Mouse (Mus musculus) limb, embryonic 13.5 days (tissue): ENCODE data around the gene Tbck. TPM values are rescaled to one million over a fixed set of nuclear protein-coding genes. Genes with fewer than 3 reads are reported as not detected.
A peak's percentile ranks its signal among the peaks of the same experiment; 100 is the strongest.

Experiments used
- ATAC-seq: fragments of 200-750 bp; cut with Nextera tagmentation; 2 replicates; pipeline ENCODE4 v1.8.0; 2017; ENCODE audit warnings: low read depth, moderate number of reproducible peaks, moderate TSS enrichment; ENCODE audit not compliant: low FRiP score
- H3K27ac ChIP-seq: fragments of 300-500 bp; sonication (generic); 2 replicates; pipeline ENCODE4 v1.5.1; 2015; ENCODE audit warnings: inconsistent platforms, mild to moderate bottlenecking, moderate library complexity
- H3K27me3 ChIP-seq: fragments of 300-500 bp; sonication (generic); 2 replicates; pipeline ENCODE4 v1.6.1; 2015; ENCODE audit warnings: mild to moderate bottlenecking, inconsistent platforms
- H3K36me3 ChIP-seq: fragments of 300-500 bp; sonication (generic); 2 replicates; pipeline ENCODE4 v1.6.1; 2015; ENCODE audit warnings: inconsistent platforms, mild to moderate bottlenecking, moderate library complexity
- H3K4me1 ChIP-seq: fragments of 300-500 bp; sonication (generic); 2 replicates; pipeline ENCODE4 v1.6.1; 2015; ENCODE audit warnings: inconsistent platforms
- H3K4me2 ChIP-seq: fragments of 300-500 bp; sonication (generic); replicated peaks from 2 replicates; pipeline ENCODE4 v1.6.1; 2015; ENCODE audit warnings: inconsistent platforms, mild to moderate bottlenecking, moderate library complexity
- H3K4me3 ChIP-seq: fragments of 300-500 bp; sonication (generic); 2 replicates; pipeline ENCODE4 v1.5.1; 2015; ENCODE audit warnings: moderate library complexity, mild to moderate bottlenecking, inconsistent platforms
- H3K9ac ChIP-seq: fragments of 300-500 bp; sonication (generic); 2 replicates; pipeline ENCODE4 v1.6.1; 2015; ENCODE audit warnings: mild to moderate bottlenecking, inconsistent platforms
- H3K9me3 ChIP-seq: fragments of 300-500 bp; sonication (generic); 2 replicates; pipeline ENCODE4 v1.6.1; 2016; ENCODE audit warnings: inconsistent platforms
- WGBS: fragments of 180-500 bp; shearing (Covaris S2); methylation state at CpG from one replicate; pipeline ENCODE4 v1.1.7; 2015; 5-methylcytosine and 5-hydroxymethylcytosine counted together
- polyA plus RNA-seq: library from polyadenylated mRNA; unstranded; fragments of >200 nt; fragmentation: Nextera tagmentation; extraction: Ambion mirVana; gene quantifications from 2 replicates; pipeline ENCODE4 v1.2.1, GENCODE M21; 2015

The Tbck gene
- polyA plus RNA-seq, 1 experiment from 2014 or later = 30.9 TPM

DNA sequence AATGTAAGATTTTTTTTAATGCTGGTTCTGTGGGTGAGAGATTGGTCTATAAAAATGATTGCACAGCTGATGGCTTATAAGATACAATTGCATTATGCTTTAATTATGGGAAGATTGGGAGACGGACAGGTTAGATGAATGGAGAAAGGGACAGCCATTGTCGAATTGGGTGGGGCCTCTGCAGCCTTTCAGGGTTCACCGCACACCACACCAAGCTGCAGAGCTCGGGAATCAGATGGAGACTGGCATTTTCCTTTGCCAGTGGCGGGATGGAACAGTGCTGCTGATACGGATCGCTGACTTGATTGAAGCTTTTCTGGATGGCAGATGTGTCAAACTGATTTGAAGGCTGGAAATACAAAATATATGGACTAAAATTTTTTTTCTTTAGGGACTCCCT, 88.1 kb downstream of the Tbck start:
- no peaks in the 10 kb centered on the region for H3K4me1 ChIP-seq
- H3K4me2 ChIP-seq = no peak overlapping the region
- WGBS = 88% methylated on average over 7 of the region's 7 CpGs
- no peak overlapping the region for H3K27ac ChIP-seq
- H3K4me3 ChIP-seq = no peak overlapping the region
- H3K9me3 ChIP-seq = no peaks in the 10 kb centered on the region
- H3K36me3 ChIP-seq = peaks cover 11% of the 10 kb centered on the region
- ATAC-seq = no peak
- no peak overlapping the region for H3K9ac ChIP-seq
- no peaks in the 10 kb centered on the region for H3K27me3 ChIP-seq

DNA sequence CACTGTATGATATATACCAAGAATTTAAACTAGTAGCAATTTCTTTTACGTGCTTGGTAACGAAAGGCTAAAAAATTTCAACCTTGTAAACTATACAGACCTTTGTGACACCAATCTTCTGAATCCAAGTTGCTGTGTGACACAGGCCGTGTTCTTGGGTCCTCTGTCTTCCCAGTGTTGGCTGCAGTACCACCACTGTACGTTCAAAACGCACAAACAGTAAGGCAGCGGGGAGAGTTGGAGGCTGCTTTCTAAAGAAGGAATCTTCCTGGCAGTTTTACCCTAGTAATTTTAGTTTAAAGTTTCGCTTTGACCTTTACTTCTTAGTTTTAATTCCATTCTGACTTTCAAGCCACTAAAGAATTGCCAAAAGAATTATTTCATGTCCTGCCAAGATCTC, 92.7 kb downstream of the Tbck start:
- Histone ChIP-seq H3K4me1 (no peaks in the 10 kb centered on the region), H3K4me2 (no peak overlapping the region), H3K36me3 (peaks cover 7% of the 10 kb centered on the region), H3K9ac (no peak overlapping the region), H3K27me3 (no peaks in the 10 kb centered on the region), H3K4me3 (no peak overlapping the region), H3K9me3 (no peaks in the 10 kb centered on the region), H3K27ac (no peak overlapping the region)
- 89% methylated on average over 7 of the region's 7 CpGs for WGBS
- no peak for ATAC-seq

DNA sequence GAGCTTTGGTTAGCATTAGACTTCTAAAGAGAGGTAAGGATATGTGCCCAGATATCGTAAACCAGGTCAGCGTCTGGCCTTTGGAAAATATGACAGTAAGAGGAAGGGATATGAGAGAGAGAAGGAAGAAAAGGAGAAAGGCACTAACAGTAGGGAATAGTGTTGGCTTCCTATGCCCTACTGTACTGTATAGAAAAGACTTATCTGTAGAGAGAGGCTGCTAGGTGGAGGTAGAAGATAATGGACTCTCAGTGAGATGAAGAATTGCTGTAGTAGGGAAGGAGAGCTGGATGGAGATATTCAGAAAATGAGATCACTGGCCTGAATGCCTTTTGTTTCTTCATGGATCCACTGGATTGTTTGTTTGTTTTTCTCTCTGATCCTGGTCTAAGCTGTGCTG, 97.2 kb downstream of the Tbck start:
- no peak overlapping the region for H3K4me3 ChIP-seq
- ATAC-seq = no peak
- 84% methylated on average over 2 of the region's 2 CpGs for WGBS
- no peak overlapping the region for H3K9ac ChIP-seq
- H3K4me1 ChIP-seq = no peaks in the 10 kb centered on the region
- peaks cover 7% of the 10 kb centered on the region for H3K36me3 ChIP-seq
- no peaks in the 10 kb centered on the region for H3K27me3 ChIP-seq
- H3K4me2 ChIP-seq = no peak overlapping the region
- no peaks in the 10 kb centered on the region for H3K9me3 ChIP-seq
- H3K27ac ChIP-seq = no peak overlapping the region

DNA sequence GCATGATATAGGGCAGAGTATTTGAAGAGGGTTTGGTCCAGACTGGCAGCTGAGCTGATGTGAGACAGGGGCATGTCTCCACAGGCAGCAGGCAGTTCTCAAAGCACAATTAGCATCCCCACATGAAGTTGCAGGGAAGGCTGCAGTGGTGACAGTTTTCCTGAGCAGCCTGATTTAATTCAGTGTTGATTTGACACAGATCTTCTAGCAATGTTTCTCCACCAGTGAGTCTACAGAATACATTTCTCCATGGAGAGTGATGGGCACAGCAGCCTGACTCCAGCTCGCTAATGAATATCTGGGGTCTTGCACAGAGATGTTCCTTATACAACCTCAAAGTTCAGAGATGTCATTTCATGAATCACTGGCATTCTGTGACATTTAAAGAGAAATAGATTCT, 99.1 kb downstream of the Tbck start:
- Histone ChIP-seq H3K4me3 (no peak overlapping the region), H3K27me3 (no peaks in the 10 kb centered on the region), H3K4me1 (no peaks in the 10 kb centered on the region), H3K27ac (no peak overlapping the region), H3K9ac (no peak overlapping the region), H3K36me3 (peaks cover 10% of the 10 kb centered on the region), H3K4me2 (no peak overlapping the region), H3K9me3 (no peaks in the 10 kb centered on the region)
- ATAC-seq = no peak
- WGBS = 98% methylated on average over 1 of the region's 1 CpGs

DNA sequence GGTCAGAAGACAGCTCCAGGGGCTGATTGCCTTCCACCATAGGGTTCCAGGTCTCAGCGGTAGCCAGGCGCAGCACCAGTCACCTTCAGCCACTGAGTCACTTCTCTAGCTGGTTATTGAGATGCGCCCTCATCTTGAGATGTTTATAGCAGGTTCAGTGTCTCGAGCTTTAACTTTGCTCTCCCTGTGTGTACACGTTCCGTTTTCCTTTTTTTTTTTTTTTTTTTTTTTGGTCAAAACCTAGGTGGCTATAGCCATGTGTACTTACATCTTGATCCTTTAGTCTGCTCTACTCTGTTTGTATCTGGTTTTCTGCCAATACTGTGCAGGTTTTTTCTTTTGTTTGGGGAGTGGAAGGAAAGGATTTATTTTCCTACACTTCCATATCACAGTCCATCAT, 100.8 kb downstream of the Tbck start:
- no peaks in the 10 kb centered on the region for H3K9me3 ChIP-seq
- H3K27ac ChIP-seq = no peak overlapping the region
- no peak overlapping the region for H3K4me3 ChIP-seq
- WGBS = 88% methylated on average over 6 of the region's 6 CpGs
- H3K36me3 ChIP-seq = peaks cover 10% of the 10 kb centered on the region
- H3K9ac ChIP-seq = no peak overlapping the region
- no peaks in the 10 kb centered on the region for H3K4me1 ChIP-seq
- no peak for ATAC-seq
- H3K27me3 ChIP-seq = no peaks in the 10 kb centered on the region
- H3K4me2 ChIP-seq = no peak overlapping the region

DNA sequence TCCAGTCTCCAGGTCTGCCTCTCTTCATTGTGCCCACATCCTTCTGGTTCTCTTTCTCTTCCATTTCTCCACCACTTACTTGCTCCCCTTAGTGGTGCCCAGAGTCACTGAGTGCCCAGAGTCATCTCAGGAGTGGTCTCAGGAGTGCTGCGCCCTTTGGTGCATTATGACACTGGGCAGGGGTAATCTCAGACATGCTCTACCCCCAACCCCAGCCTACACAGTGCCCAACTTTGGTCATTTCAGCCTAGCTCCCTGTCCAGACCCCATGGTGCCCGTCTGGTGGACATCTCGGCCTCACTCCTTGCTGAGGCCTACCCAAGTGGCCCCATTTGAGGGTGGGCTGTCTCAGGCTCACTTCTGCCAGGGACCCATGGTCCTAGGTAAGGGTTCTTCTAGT, 102.7 kb downstream of the Tbck start:
- H3K9me3 ChIP-seq = no peaks in the 10 kb centered on the region
- ATAC-seq = no peak
- no peak overlapping the region for H3K9ac ChIP-seq
- no peak overlapping the region for H3K4me2 ChIP-seq
- H3K36me3 ChIP-seq = peaks cover 10% of the 10 kb centered on the region; the same call in 1 of the 2 replicates
- no peaks in the 10 kb centered on the region for H3K27me3 ChIP-seq
- H3K27ac ChIP-seq = no peak overlapping the region
- no peak overlapping the region for H3K4me3 ChIP-seq
- no peaks in the 10 kb centered on the region for H3K4me1 ChIP-seq
- WGBS = 88% methylated on average over 3 of the region's 3 CpGs

DNA sequence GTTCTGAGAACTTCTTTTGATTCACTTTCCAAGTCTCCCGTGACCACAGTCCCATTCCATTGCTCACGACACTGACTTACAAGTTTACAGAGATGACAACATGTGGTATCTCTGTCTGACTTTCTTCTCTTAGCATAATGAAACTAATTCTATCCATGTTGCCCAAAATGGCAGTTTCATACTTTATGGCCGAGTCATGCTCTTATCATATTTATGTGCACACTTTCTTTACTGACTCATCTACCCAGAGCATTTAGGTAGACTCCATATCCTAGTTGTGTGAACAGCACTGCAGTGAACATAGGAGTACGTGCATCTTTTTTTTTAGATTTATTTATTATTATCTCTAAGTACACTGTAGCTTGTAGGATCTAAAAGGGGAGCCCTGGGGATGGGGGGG, 103.8 kb downstream of the Tbck start:
- Histone ChIP-seq H3K9ac (no peak overlapping the region), H3K4me1 (no peaks in the 10 kb centered on the region), H3K4me2 (no peak overlapping the region), H3K9me3 (no peaks in the 10 kb centered on the region), H3K27me3 (no peaks in the 10 kb centered on the region), H3K36me3 (peaks cover 10% of the 10 kb centered on the region; the same call in 1 of the 2 replicates), H3K27ac (no peak overlapping the region), H3K4me3 (no peak overlapping the region)
- no peak for ATAC-seq
- WGBS = 93% methylated on average over 4 of the region's 4 CpGs

DNA sequence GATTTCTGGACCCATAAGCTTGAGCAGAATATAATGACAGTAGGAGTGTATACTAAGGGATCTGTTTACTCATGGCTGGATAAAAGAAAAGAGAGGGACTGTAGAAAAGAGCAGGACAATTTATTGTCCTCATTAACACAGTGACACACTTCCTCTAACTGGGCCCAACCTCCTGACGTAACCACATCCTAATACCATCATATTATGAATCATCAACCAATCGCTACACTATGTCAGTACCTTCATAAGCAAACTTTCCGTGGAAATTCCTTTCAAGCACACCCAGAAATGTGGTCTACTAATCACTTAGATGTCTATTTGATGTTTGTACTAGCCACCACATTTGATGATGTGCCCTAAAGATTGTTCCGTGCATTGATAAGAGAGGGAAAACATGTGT, 107.2 kb downstream of the Tbck start:
- Histone ChIP-seq H3K9ac (no peak overlapping the region), H3K9me3 (no peaks in the 10 kb centered on the region), H3K27me3 (no peaks in the 10 kb centered on the region), H3K4me2 (no peak overlapping the region), H3K27ac (no peak overlapping the region), H3K36me3 (peaks cover 16% of the 10 kb centered on the region), H3K4me1 (no peaks in the 10 kb centered on the region), H3K4me3 (no peak overlapping the region)
- no peak for ATAC-seq
- 87% methylated on average over 4 of the region's 4 CpGs for WGBS

DNA sequence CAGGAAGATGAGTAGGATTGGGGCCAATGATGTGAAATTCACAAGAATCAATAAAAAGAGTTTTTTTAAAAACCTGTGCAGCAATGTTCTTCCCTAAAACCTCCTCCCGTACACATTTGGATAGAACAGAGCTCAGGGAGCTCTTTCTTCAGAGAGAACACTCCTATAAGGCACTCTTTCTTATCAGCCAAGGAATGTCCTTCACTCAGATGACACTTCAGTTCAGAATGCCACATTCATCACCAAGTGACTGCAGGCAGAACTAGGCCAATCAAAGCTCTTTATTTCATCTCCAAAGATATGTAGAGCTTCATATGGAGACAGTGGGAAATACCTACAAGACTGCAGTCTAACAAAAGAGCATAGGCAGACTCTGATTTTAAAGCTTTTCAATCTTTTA, 116.3 kb downstream of the Tbck start:
- Histone ChIP-seq H3K4me2 (no peak overlapping the region), H3K4me3 (no peak overlapping the region), H3K9me3 (no peaks in the 10 kb centered on the region), H3K27me3 (no peaks in the 10 kb centered on the region), H3K4me1 (no peaks in the 10 kb centered on the region), H3K27ac (no peak overlapping the region), H3K36me3 (peaks cover 43% of the 10 kb centered on the region), H3K9ac (no peak overlapping the region)
- WGBS = 78% methylated on average over 1 of the region's 1 CpGs
- no peak for ATAC-seq

DNA sequence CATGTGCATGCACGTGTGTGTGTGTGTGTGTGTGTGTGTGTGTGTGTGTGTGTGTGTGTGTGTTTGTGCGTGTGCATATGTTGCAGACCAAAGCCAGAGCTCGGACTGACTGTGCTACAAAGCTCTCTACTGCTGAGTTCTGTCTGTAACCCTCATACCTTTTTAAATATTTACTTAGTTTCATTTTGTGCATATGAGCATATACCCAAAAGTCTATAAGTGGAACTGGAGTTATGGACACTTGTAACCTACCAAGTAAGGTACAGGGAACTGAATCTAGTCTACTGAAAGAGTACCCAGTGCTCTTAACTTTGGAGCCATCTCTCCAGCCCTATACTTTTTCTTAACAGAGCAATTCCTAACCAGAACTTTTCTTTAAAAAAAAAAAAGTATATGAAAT, 118.0 kb downstream of the Tbck start:
- peaks cover 30% of the 10 kb centered on the region for H3K36me3 ChIP-seq
- ATAC-seq = no peak
- H3K9me3 ChIP-seq = no peaks in the 10 kb centered on the region
- 90% methylated on average over 3 of the region's 3 CpGs for WGBS
- no peaks in the 10 kb centered on the region for H3K27me3 ChIP-seq
- H3K4me2 ChIP-seq = no peak overlapping the region
- H3K4me1 ChIP-seq = no peaks in the 10 kb centered on the region
- no peak overlapping the region for H3K9ac ChIP-seq
- no peak overlapping the region for H3K4me3 ChIP-seq
- H3K27ac ChIP-seq = no peak overlapping the region

DNA sequence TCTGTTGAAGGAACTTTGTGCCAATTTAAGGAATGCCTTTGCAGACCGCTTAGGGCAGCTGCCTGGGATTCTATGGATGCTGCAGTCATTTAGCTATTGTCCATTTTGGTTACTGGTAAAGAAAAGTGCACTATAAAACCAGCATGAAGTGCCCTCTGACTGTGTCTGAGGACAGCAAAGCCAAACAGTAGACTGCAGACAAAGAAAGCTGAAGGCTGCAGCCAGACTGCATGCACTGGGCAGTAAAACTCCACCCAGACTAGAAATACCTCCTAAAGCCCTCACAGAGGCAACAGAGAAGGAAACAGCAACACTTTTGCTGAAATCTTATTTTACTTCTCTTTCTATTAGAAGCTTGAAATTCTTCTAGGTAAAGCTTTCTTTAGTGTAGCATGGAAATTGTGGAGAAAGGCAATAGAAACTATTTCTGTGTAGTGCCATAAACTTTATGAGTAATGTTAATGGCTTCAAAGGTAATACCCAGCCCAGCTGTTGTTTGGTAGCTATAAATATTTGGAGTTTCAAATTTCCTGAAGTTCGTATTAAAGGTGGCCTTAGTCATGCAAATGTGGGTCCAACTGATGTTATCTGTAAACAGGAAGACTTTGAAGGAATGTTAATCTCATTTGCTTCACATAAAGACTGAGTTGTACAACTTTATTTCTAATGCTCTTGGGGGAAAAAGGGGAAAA, 124.1 kb downstream of the Tbck start:
- H3K9me3 ChIP-seq = no peaks in the 10 kb centered on the region; the same call in 1 of the 2 replicates
- H3K4me1 ChIP-seq = peaks cover 4% of the 10 kb centered on the region
- H3K4me3 ChIP-seq = no peak overlapping the region
- H3K9ac ChIP-seq = no peak overlapping the region
- no peak for ATAC-seq
- no peaks in the 10 kb centered on the region for H3K27me3 ChIP-seq
- H3K4me2 ChIP-seq = no peak overlapping the region
- H3K36me3 ChIP-seq = peaks cover 21% of the 10 kb centered on the region
- WGBS = 33% methylated on average over 2 of the region's 2 CpGs
- peak overlapping the region; percentile 44; the same call in 1 of the 2 replicates for H3K27ac ChIP-seq

DNA sequence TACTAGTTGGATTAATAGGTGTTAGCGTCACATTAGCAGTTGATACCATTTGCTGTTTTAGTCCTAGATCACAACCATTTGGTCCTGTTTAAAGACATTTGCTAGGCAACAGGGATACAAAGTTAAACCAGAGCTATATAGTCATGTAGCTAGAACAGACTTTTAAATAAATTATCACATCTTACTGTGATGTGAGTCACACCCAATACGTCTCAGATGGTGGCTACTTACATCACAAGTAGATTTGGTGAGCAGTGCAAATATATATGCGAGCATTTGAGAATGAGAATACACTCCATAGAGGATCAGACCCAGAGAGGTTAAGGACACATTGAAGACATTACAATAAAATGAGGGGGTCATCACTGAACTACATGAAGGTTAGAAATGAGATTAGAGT, 125.0 kb downstream of the Tbck start:
- WGBS = 81% methylated on average over 3 of the region's 3 CpGs
- H3K27ac ChIP-seq = no peak overlapping the region
- H3K4me1 ChIP-seq = peaks cover 4% of the 10 kb centered on the region
- no peaks in the 10 kb centered on the region for H3K27me3 ChIP-seq
- no peak overlapping the region for H3K9ac ChIP-seq
- ATAC-seq = no peak
- peaks cover 14% of the 10 kb centered on the region; the same call in 1 of the 2 replicates for H3K36me3 ChIP-seq
- no peak overlapping the region for H3K4me3 ChIP-seq
- H3K4me2 ChIP-seq = no peak overlapping the region
- no peaks in the 10 kb centered on the region; the same call in 1 of the 2 replicates for H3K9me3 ChIP-seq

DNA sequence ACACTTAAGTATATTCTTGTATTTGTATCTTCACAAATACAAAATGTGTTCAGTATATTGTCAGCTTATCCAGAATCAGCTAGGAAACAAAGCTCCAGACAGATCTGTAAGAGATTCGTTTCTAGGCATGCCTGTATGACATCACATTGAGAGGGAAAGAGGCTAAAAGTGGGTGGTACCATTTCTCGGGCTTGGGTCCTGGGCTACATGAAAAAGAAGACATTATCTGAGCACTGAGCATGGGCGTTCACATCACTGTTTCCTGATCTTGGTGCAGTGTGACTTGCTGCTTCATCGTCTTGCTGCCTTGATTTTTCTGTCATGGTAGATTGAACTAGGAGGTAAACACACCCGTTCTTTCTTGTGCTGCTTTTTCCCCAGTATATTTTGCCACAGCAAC, 127.8 kb downstream of the Tbck start:
- H3K27me3 ChIP-seq = no peaks in the 10 kb centered on the region
- no peak overlapping the region for H3K4me2 ChIP-seq
- no peak overlapping the region for H3K9ac ChIP-seq
- WGBS = 75% methylated on average over 5 of the region's 5 CpGs
- no peak overlapping the region for H3K27ac ChIP-seq
- H3K4me1 ChIP-seq = peaks cover 4% of the 10 kb centered on the region
- no peaks in the 10 kb centered on the region; the same call in 1 of the 2 replicates for H3K9me3 ChIP-seq
- no peak overlapping the region for H3K4me3 ChIP-seq
- no peak for ATAC-seq
- H3K36me3 ChIP-seq = peaks cover 14% of the 10 kb centered on the region; the same call in 1 of the 2 replicates
